Mouse (Mus musculus) heart, postnatal 0 days (tissue): ENCODE results near the gene Cabp2. TPM values are rescaled to one million over a fixed set of nuclear protein-coding genes. Genes with fewer than 3 reads are reported as not detected.

Experiments
- ATAC-seq: fragments of 200-750 bp; cut with Nextera tagmentation; 2 replicates; pipeline ENCODE4 v1.8.0; 2017; ENCODE audit warnings: low read depth, moderate number of reproducible peaks, moderate library complexity; ENCODE audit not compliant: insufficient read depth
- DNase-seq: peaks from one replicate; pipeline ENCODE4 v3.0.0-alpha.2; 2016; ENCODE audit warnings: low spot score
- H3K27ac ChIP-seq: fragments of 300-500 bp; sonication (generic); 2 replicates; pipeline ENCODE4 v1.5.1; 2014; ENCODE audit warnings: low read depth, mild to moderate bottlenecking
- H3K27me3 ChIP-seq: fragments of 300-500 bp; sonication (generic); 2 replicates; pipeline ENCODE4 v1.6.1; 2014; ENCODE audit warnings: low read length, mixed read lengths; ENCODE audit not compliant: control insufficient read depth, insufficient read depth
- H3K36me3 ChIP-seq: fragments of 300-500 bp; sonication (generic); replicated peaks from 2 replicates; pipeline ENCODE4 v1.6.1; 2014; ENCODE audit warnings: low read length, mixed read lengths; ENCODE audit not compliant: control insufficient read depth, insufficient read depth
- H3K4me1 ChIP-seq: fragments of 300-500 bp; sonication (generic); 2 replicates; pipeline ENCODE4 v1.6.1; 2014; ENCODE audit warnings: antibody characterized with exemption; ENCODE audit not compliant: control insufficient read depth, insufficient read depth
- H3K4me2 ChIP-seq: fragments of 300-500 bp; sonication (generic); 2 replicates; pipeline ENCODE4 v1.6.1; 2014; ENCODE audit warnings: low read depth, mild to moderate bottlenecking, low read length, moderate library complexity
- H3K4me3 ChIP-seq: fragments of 300-500 bp; sonication (generic); 2 replicates; pipeline ENCODE4 v1.5.1; 2014; ENCODE audit warnings: low read depth, low read length
- H3K9ac ChIP-seq: fragments of 300-500 bp; sonication (generic); replicated peaks from 2 replicates; pipeline ENCODE4 v1.6.1; 2014; ENCODE audit warnings: low read depth, low read length, mixed read lengths
- H3K9me3 ChIP-seq: fragments of 300-500 bp; sonication (generic); replicated peaks from 2 replicates; pipeline ENCODE4 v1.6.1; 2016; ENCODE audit warnings: low read length; ENCODE audit not compliant: control insufficient read depth
- CTCF ChIP-seq: IDR thresholded peaks from 2 replicates; pipeline ENCODE4 v1.5.1; 2016; ENCODE audit warnings: antibody characterized with exemption, control low read depth, low read depth
- EP300 ChIP-seq: IDR thresholded peaks from 2 replicates; pipeline ENCODE4 v1.6.1; 2016; ENCODE audit warnings: antibody characterized with exemption, low read depth
- WGBS: fragments of 180-500 bp; shearing (Covaris S2); extraction: QIAGEN DNeasy Blood & Tissue Kit; methylation state at CpG from one replicate; pipeline ENCODE4 v1.1.7; 2014; 5-methylcytosine and 5-hydroxymethylcytosine counted together
- polyA plus RNA-seq: library from polyadenylated mRNA; unstranded; fragments of >200 nt; fragmentation: Nextera tagmentation; extraction: Ambion mirVana; gene quantifications from 2 replicates; pipeline ENCODE4 v1.2.1, GENCODE M21; 2015
- total RNA-seq: library from RNA; depleted of rRNA; stranded (reverse); fragments of >200 nt; gene quantifications from 2 replicates; pipeline ENCODE4 v1.2.3, GENCODE M21; 2014; ENCODE audit warnings: low replicate concordance

Gene Cabp2
- total and polyA plus RNA-seq, 2 experiments from 2014 or later, result not detected

DNA sequence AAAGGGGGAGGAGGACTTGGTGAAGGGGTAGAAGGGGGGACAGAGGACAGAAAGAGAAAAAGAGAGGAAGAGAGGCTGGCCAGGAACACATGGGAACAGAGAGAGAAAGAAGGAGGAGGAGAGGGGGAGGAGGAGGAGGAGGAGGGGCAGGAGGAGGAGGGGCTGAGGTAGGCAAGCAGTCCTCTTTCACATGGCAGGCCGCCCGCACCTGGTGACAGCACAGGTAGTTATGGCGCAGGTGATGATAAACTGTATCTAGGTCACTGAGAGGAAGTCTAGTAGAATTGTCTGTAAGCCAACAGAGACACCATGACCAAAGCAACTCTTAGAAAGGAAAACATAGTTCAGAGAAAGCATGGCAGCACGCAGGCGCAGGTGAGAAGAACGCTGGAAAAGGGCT lies 10.0 kb upstream of the Cabp2 start:
- Histone ChIP-seq H3K36me3 (no peaks in the 10 kb centered on the region), H3K4me1 (no peaks in the 10 kb centered on the region), H3K9me3 (no peaks in the 10 kb centered on the region), H3K27me3 (no peaks in the 10 kb centered on the region), H3K4me3 (no peak overlapping the region), H3K4me2 (no peak overlapping the region), H3K9ac (no peak overlapping the region), H3K27ac (no peak overlapping the region)
- TF ChIP-seq EP300 (no peak), CTCF (no peak)
- no peak for ATAC-seq
- no peak for DNase-seq
- WGBS, result 82% methylated on average over 6 of the region's 6 CpGs

DNA sequence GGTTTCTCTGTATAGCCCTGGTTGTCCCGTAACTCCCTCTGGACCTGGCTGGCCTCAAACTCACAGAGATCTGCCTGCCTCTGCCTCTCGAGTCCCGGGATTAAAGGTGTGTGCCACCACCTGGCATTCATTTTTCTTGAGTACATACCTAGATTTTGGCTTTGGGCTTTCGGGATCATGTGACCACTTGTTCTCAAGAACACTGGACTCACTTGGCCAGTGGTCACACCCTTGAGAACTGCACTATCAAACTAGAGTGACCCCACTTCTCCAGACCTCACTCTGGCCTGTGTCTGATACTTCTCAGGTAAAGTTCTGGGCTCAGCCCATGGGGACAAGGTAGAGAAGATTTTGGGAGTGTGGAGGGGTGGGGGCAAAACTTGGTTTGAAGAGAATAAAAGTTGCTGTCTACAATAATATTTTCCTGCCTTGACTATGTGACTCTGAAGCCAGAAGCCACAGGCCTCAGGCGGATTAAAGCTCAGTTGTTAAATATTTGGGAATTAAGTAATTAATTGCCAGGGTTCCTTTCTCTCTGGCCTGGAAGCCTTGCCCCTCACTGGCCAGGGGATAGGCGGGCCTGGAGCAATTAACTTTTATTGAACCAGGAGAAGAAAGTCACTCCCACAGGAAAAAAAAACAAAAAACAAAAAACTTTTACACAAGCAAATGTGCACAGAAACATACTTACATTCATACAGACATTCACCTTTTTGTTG lies 8.5 kb upstream of the Cabp2 start:
- Histone ChIP-seq H3K4me1 (no peaks in the 10 kb centered on the region), H3K4me3 (no peak overlapping the region), H3K36me3 (no peaks in the 10 kb centered on the region), H3K27me3 (no peaks in the 10 kb centered on the region), H3K27ac (no peak overlapping the region), H3K9me3 (no peaks in the 10 kb centered on the region), H3K9ac (no peak overlapping the region), H3K4me2 (no peak overlapping the region)
- no peak for TF ChIP-seq CTCF
- TF ChIP-seq EP300, result no peak
- DNase-seq (no peak), ATAC-seq (no peak)
- WGBS, result 85% methylated on average over 6 of the region's 6 CpGs

DNA sequence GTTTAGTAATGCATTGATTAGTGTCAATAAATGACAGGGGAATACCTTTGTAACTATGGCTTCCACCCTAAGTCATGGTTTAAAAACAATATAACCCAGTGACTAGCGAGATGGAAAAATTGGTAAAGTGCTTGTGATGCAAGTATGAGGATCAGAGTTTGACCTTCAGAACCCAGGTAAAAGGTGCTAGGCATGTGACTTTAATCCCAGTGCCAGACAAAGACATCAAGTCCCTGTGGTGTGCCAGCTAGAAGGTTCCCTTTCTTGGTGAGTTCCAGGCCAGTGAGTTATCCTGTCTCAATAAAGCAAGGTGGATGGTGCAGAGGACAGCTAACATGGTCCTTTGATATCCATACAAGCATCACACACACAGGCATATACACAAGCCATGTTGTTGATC lies 5.8 kb upstream of the Cabp2 start:
- TF ChIP-seq EP300 (no peak), CTCF (no peak)
- DNase-seq (no peak), ATAC-seq (no peak)
- H3K4me3 ChIP-seq, result no peak overlapping the region
- no peaks in the 10 kb centered on the region for H3K9me3 ChIP-seq
- no peaks in the 10 kb centered on the region for H3K4me1 ChIP-seq
- no peak overlapping the region for H3K9ac ChIP-seq
- no peaks in the 10 kb centered on the region for H3K27me3 ChIP-seq
- H3K4me2 ChIP-seq, result no peak overlapping the region
- no peaks in the 10 kb centered on the region for H3K36me3 ChIP-seq
- no peak overlapping the region for H3K27ac ChIP-seq
- WGBS, result 87% methylated on average over 1 of the region's 1 CpGs

DNA sequence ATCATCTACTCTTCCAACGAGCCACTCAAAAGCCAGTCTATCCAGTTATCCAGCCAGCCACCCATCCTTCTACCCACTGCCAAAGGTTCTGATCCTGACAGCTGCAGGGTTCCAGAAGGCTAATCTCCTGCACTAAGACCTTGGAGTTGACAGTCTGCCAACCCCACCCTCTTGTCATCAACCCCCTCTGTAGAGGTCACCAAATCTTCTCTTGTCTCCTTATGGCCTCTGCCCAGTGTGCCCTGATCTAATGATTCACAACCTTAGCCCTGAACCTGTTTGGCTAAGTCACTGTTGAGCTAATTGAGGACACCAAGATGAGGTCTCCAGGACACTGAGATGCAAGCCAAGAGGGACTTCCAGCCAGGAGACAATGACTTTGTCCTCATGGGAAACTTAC lies 1.8 kb upstream of the Cabp2 start:
- H3K9ac ChIP-seq, result no peak overlapping the region
- no peak for ATAC-seq
- no peaks in the 10 kb centered on the region for H3K9me3 ChIP-seq
- whole genome bisulfite sequencing, result 61% methylated on average over 1 of the region's 1 CpGs
- no peaks in the 10 kb centered on the region for H3K4me1 ChIP-seq
- no peak overlapping the region for H3K4me2 ChIP-seq
- DNase-seq, result no peak
- H3K27ac ChIP-seq, result no peak overlapping the region
- H3K27me3 ChIP-seq, result no peaks in the 10 kb centered on the region
- no peak overlapping the region for H3K4me3 ChIP-seq
- TF ChIP-seq EP300 (no peak), CTCF (no peak)
- no peaks in the 10 kb centered on the region for H3K36me3 ChIP-seq

DNA sequence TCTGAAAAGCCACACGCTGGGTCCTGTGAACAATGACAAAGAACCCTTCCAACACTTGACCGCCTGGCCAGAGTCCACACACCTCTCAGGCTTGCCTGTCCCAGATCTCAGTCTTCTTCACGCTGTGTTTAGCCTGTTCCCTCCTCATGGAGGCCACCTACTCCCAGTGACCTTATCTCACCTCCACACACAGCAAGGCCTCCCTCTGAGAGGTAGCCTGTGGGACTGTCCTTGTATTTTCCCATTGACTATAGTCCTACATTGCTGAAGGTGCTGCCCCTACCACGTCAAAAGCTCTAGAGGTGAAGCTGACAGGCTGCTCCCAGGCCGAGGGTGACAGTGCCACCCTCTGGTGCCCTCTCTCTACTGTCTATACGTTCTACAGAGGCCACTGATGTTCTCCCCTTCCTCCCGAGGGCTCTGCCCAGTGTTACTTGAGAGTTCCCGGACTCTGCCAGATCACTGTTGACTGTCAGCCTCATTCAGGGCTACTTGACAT lies 818 bp upstream of the Cabp2 start:
- no peaks in the 10 kb centered on the region for H3K9me3 ChIP-seq
- H3K36me3 ChIP-seq, result no peaks in the 10 kb centered on the region
- H3K4me3 ChIP-seq, result no peak overlapping the region
- no peaks in the 10 kb centered on the region for H3K27me3 ChIP-seq
- H3K9ac ChIP-seq, result no peak overlapping the region
- 49% methylated on average over 8 of the region's 8 CpGs for WGBS
- TF ChIP-seq EP300 (no peak), CTCF (peak; percentile 44)
- peak; percentile 59 for ATAC-seq
- no peaks in the 10 kb centered on the region for H3K4me1 ChIP-seq
- no peak overlapping the region for H3K27ac ChIP-seq
- H3K4me2 ChIP-seq, result no peak overlapping the region
- no peak for DNase-seq
